Mouse (Mus musculus) midbrain, embryonic 10.5 days (tissue): Measurements from ENCODE around the gene Itpr2. TPM values are rescaled to one million over a fixed set of nuclear protein-coding genes. Genes with fewer than 3 reads are reported as not detected.

ENCODE experiments used
- DNase-seq: peaks from one replicate; pipeline ENCODE4 v3.0.0-alpha.2; 2017; ENCODE audit warnings: low spot score
- H3K27ac ChIP-seq: fragments of 300-500 bp; sonication (generic); replicated peaks from 2 replicates; pipeline ENCODE4 v1.5.1; 2016; ENCODE audit warnings: mild to moderate bottlenecking
- H3K27me3 ChIP-seq: fragments of 300-500 bp; sonication (generic); 2 replicates; pipeline ENCODE4 v1.6.1; 2016; ENCODE audit warnings: low read depth, mild to moderate bottlenecking; ENCODE audit not compliant: poor library complexity, severe bottlenecking
- H3K36me3 ChIP-seq: fragments of 300-500 bp; sonication (generic); 2 replicates; pipeline ENCODE4 v1.6.1; 2016; ENCODE audit warnings: mild to moderate bottlenecking, moderate library complexity
- H3K4me1 ChIP-seq: fragments of 300-500 bp; sonication (generic); 2 replicates; pipeline ENCODE4 v1.6.1; 2016
- H3K4me3 ChIP-seq: fragments of 300-500 bp; sonication (generic); 2 replicates; pipeline ENCODE4 v1.5.1; 2016; ENCODE audit warnings: mild to moderate bottlenecking, moderate library complexity
- H3K9me3 ChIP-seq: fragments of 300-500 bp; sonication (generic); replicated peaks from 2 replicates; pipeline ENCODE4 v1.6.1; 2016; ENCODE audit warnings: mild to moderate bottlenecking
- WGBS: fragments of 180-500 bp; shearing (Covaris S2); methylation state at CpG from one replicate; pipeline ENCODE4 v1.1.7; 2016; 5-methylcytosine and 5-hydroxymethylcytosine counted together
- polyA plus RNA-seq: library from polyadenylated mRNA; unstranded; fragments of >200 nt; fragmentation: Nextera tagmentation; extraction: Ambion mirVana; gene quantifications from 2 replicates; pipeline ENCODE4 v1.2.1, GENCODE M21; 2016

Gene Itpr2
- polyA plus RNA-seq, 1 experiment from 2014 or later, result 4.4 TPM

- WGBS, result 75% methylated on average over 5 of the region's 5 CpGs
- H3K4me1 ChIP-seq, result peaks cover 5% of the 10 kb centered on the region; the same call in 1 of the 2 replicates
- no peaks in the 10 kb centered on the region for H3K36me3 ChIP-seq
- DNase-seq, result no peak
- no peaks in the 10 kb centered on the region for H3K9me3 ChIP-seq
- H3K27ac ChIP-seq, result no peak overlapping the region
- H3K4me3 ChIP-seq, result no peak overlapping the region
- H3K27me3 ChIP-seq, result no peaks in the 10 kb centered on the region
These were observed 229.6 kb downstream of the Itpr2 start for GRCm38 (mm10) chr6:146272253-146273036.

DNA sequence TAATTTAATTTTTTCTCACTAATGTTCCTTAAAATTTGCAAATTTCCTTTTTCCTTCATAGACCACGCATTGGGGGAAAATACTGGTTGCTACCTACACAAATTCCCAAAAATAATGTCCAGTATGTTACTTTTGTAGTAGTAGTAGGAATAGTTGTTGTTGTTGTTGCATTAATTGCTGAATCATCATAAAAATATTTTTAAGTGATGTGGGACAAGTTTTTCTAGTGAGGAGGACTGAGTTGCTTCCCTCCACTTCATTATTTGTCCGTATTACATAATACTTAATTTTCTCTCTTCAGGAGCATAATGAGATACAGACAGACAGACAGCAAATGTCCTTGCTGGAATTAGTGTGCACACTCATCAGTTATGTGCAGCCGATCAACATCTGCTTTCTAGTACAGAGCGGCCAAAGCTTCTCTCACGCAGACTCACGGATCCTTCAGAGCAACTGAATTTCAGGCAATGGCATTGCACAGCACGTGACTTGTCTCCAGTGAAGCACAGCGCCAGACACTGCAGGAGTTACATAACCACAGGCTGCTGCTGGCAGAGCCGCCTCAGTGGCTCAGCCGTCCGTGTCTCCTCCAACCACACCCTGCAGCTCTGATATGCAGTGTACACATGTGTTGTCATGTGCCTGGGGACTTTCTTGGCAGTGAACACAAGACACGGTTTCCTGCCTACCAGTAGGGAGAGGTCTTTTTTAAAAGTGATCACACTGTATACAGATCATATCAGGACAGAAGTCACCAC, 231.1 kb downstream of the Itpr2 start:
- DNase-seq, result peak; percentile 23
- Histone ChIP-seq H3K36me3 (no peaks in the 10 kb centered on the region), H3K27me3 (no peaks in the 10 kb centered on the region), H3K4me1 (peaks cover 5% of the 10 kb centered on the region; the same call in 1 of the 2 replicates), H3K4me3 (no peak overlapping the region), H3K9me3 (no peaks in the 10 kb centered on the region), H3K27ac (peak overlapping the region; percentile 33; the same call in 1 of the 2 replicates)
- WGBS, result 70% methylated on average over 12 of the region's 12 CpGs

- WGBS, result 65% methylated on average over 5 of the region's 5 CpGs
- peak overlapping the region; percentile 29; the same call in 1 of the 2 replicates for H3K27ac ChIP-seq
- no peak overlapping the region for H3K4me3 ChIP-seq
- peaks cover 5% of the 10 kb centered on the region; the same call in 1 of the 2 replicates for H3K4me1 ChIP-seq
- no peaks in the 10 kb centered on the region for H3K9me3 ChIP-seq
- DNase-seq, result no peak
- H3K36me3 ChIP-seq, result no peaks in the 10 kb centered on the region
- no peaks in the 10 kb centered on the region for H3K27me3 ChIP-seq
These were observed 231.9 kb downstream of the Itpr2 start for GRCm38 (mm10) chr6:146270162-146270561.

DNA sequence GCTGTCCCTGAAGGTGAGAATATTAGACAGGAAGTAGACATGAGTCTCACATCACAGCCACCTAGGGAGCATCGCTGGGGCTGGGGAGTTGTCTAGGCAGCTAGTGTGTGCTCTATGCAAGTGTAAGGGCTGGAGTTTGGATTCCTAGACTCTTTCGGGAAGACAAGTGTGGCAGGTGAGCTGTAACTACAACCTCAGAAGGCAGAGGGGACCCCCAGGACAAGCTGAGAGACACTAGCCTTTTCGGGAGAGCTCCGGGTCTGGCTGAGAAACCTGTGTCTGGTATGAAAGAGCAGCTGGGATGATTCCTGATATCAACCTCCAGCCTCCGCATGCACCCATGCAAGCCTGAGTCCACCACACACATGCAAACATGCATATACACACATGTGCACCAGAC, 232.7 kb downstream of the Itpr2 start:
- no peak for DNase-seq
- WGBS, result 96% methylated on average over 5 of the region's 5 CpGs
- Histone ChIP-seq H3K4me3 (no peak overlapping the region), H3K36me3 (no peaks in the 10 kb centered on the region), H3K27ac (no peak overlapping the region), H3K27me3 (no peaks in the 10 kb centered on the region), H3K9me3 (no peaks in the 10 kb centered on the region), H3K4me1 (peaks cover 5% of the 10 kb centered on the region; the same call in 1 of the 2 replicates)

- H3K9me3 ChIP-seq, result peaks cover 7% of the 10 kb centered on the region; the same call in 1 of the 2 replicates
- no peaks in the 10 kb centered on the region for H3K36me3 ChIP-seq
- no peak for DNase-seq
- no peaks in the 10 kb centered on the region for H3K4me1 ChIP-seq
- H3K27me3 ChIP-seq, result no peaks in the 10 kb centered on the region
- WGBS, result 91% methylated on average over 7 of the region's 7 CpGs
- H3K27ac ChIP-seq, result no peak overlapping the region
- H3K4me3 ChIP-seq, result no peak overlapping the region
These were observed 241.2 kb downstream of the Itpr2 start for GRCm38 (mm10) chr6:146260674-146261376.

DNA sequence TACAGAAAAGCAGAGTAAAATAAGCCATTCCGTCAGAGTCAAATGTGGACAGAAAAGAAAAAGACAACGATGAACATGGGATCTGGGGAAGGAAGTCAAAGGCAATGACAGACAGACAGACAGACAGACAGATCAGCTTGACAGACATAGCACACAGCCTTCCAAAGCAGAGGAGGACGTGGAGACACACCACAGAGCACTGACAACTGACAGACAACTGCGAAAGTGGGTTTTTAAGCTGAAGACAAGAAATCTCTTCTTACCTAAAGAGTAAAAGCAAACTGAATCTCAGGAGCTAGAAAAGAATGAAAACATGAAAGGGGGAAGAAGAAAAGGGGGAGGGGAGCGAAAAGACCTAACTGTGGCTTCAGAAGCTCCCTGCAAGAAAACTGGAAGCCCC, 243.3 kb downstream of the Itpr2 start:
- Histone ChIP-seq H3K27ac (no peak overlapping the region), H3K4me3 (no peak overlapping the region), H3K9me3 (peaks cover 7% of the 10 kb centered on the region; the same call in 1 of the 2 replicates), H3K27me3 (no peaks in the 10 kb centered on the region), H3K36me3 (no peaks in the 10 kb centered on the region), H3K4me1 (no peaks in the 10 kb centered on the region)
- 89% methylated on average over 5 of the region's 5 CpGs for WGBS
- no peak for DNase-seq

- no peak overlapping the region for H3K4me3 ChIP-seq
- H3K36me3 ChIP-seq, result no peaks in the 10 kb centered on the region
- no peak for DNase-seq
- H3K9me3 ChIP-seq, result peaks cover 7% of the 10 kb centered on the region; the same call in 1 of the 2 replicates
- H3K27ac ChIP-seq, result no peak overlapping the region
- WGBS, result 94% methylated on average over 3 of the region's 3 CpGs
- H3K27me3 ChIP-seq, result no peaks in the 10 kb centered on the region
- H3K4me1 ChIP-seq, result no peaks in the 10 kb centered on the region
These were observed 243.8 kb downstream of the Itpr2 start for GRCm38 (mm10) chr6:146258261-146258660.

DNA sequence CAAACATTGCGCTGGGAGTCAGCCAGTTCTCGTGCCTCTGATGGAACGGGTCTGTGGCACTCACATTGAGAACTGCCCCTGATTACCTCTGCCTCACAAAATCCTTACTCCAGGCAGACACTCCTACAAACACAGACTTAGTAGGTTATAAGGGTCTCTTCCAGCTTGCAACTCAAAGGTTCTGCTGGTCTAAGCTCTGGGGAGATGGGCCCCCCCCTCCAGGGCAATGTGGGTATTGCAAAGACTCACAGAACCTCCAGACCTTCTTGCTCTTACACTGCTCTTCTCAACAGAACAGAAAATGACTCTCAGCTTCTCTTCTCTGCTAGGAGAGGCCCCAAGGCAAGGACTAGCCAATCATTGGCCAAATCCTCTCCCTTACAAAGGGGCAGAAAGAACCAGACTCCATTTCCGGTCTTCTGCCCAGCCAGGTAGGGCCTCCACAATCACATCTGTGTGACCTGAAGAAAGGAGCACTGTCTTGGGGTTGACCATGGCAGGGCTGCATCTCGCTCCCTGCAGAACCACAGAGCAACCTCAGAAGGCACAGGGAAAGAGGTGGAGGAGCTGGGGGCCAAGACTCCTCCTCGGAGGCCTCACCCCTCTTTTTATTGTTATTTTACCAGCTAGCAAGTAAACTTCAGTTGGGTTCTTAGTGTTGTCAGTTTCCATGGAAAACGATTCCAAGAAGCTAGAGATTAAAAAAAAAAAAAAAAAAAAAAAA, 244.9 kb downstream of the Itpr2 start:
- H3K27me3 ChIP-seq, result no peaks in the 10 kb centered on the region
- H3K36me3 ChIP-seq, result no peaks in the 10 kb centered on the region
- H3K9me3 ChIP-seq, result peaks cover 7% of the 10 kb centered on the region; the same call in 1 of the 2 replicates
- 90% methylated on average over 7 of the region's 7 CpGs for WGBS
- H3K4me3 ChIP-seq, result no peak overlapping the region
- H3K4me1 ChIP-seq, result no peaks in the 10 kb centered on the region
- H3K27ac ChIP-seq, result no peak overlapping the region
- no peak for DNase-seq

DNA sequence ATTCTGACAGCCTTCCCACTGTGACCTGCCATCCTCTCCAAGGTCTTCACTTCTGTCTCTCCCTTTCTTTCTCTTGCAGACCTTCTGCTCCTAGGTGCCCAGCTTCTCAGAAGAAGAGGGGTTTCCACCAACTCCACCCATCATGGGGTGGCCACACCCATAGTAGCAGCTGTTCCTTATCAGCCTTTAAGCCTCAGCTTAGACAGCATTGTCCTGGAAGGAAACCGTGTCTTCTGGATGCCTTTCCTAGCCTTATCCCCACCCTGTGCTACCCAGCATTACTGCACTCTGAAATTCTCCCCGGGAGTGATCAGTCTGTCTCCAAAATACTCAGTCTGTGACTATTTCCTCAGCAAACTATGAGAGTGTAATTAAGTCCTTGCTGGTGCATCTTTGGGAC, 245.6 kb downstream of the Itpr2 start:
- 74% methylated on average over 2 of the region's 2 CpGs for WGBS
- no peak overlapping the region for H3K27ac ChIP-seq
- no peak for DNase-seq

GRCm38 (mm10) chr6:146255656-146256055, 246.4 kb downstream of the Itpr2 start:
- WGBS, result 95% methylated on average over 6 of the region's 6 CpGs
- no peaks in the 10 kb centered on the region for H3K4me1 ChIP-seq
- no peaks in the 10 kb centered on the region for H3K27me3 ChIP-seq
- H3K4me3 ChIP-seq, result no peak overlapping the region
- H3K27ac ChIP-seq, result no peak overlapping the region
- no peak for DNase-seq
- H3K36me3 ChIP-seq, result no peaks in the 10 kb centered on the region
- peaks cover 7% of the 10 kb centered on the region; the same call in 1 of the 2 replicates for H3K9me3 ChIP-seq

More for the DNA sequence above, 245.6 kb downstream of the Itpr2 start:
- Histone ChIP-seq H3K36me3 (no peaks in the 10 kb centered on the region), H3K9me3 (peaks cover 7% of the 10 kb centered on the region; the same call in 1 of the 2 replicates), H3K4me1 (no peaks in the 10 kb centered on the region), H3K4me3 (no peak overlapping the region), H3K27me3 (no peaks in the 10 kb centered on the region)

GRCm38 (mm10) chr6:146254931-146255330, 247.1 kb downstream of the Itpr2 start:
- Histone ChIP-seq H3K4me3 (no peak overlapping the region), H3K27me3 (no peaks in the 10 kb centered on the region), H3K9me3 (peaks cover 7% of the 10 kb centered on the region; the same call in 1 of the 2 replicates), H3K36me3 (no peaks in the 10 kb centered on the region), H3K4me1 (no peaks in the 10 kb centered on the region), H3K27ac (no peak overlapping the region)
- DNase-seq, result no peak
- 87% methylated on average over 9 of the region's 9 CpGs for WGBS
